Mouse (Mus musculus): ENCODE measurements around the gene Mrpl22. TPM values are rescaled to one million over a fixed set of nuclear protein-coding genes. Genes with fewer than 3 reads are reported as not detected.

Gene Mrpl22
- total RNA-seq, 2 experiments from 2014 or later = 35.7 to 41.5 TPM

DNA sequence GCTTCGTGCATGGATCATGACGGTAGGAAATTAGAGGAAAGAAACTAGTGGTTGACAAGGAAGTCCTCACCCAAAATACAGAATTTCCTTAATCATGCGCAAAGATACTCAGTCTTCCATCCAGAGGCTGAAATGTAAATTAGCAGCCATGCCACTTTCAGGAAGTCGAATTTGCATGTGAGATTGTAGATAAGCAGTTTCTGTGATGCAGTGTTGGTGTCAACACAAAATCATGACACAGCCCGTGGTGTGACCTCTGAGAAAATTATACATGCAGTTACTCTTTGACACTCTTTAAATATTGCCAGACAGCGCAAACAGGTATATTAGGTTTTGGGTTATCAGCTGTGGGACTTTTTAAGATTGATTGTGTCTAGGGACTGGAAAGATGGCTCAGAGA lies 18.2 kb downstream of the Mrpl22 start:
- DNase-seq (ENCODE audit: extremely low spot score in 1 of 2, low spot score in 2 of 2) = no peak
- intact Hi-C loops (cut with DNase I) = no loop called here
- Histone ChIP-seq H3K27ac (no peak overlapping the region), H3K4me3 (no peak overlapping the region)
- no peak for TF ChIP-seq CTCF (IDR thresholded peaks at IDR 0.05)

DNA sequence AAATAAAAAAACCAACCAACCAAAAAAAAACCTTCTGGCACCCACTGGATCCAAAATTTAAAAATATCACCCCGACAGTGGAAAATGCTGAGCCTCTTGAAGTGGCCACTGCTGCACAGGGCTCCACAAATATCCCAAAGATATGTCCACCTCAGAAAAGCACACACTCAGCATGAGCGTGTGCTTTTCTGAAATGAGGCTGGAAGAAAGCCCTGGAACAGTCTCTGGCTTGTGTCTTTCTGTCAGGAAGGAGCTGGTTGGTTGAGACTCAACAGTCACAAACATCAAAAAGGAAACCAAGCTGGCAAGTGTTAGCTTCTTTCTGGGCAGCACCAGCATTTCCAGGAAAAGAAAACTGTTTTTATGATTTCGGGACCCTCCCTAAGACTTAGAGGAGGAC lies 21.9 kb downstream of the Mrpl22 start:
- H3K4me3 ChIP-seq = no peak overlapping the region
- no peak overlapping the region; the same call in 1 of the 2 replicates for H3K27ac ChIP-seq
- DNase-seq (ENCODE audit: extremely low spot score in 1 of 2, low spot score in 2 of 2) = no peak
- TF ChIP-seq CTCF (IDR thresholded peaks at IDR 0.05) = no peak
- intact Hi-C loops (cut with DNase I) = no loop called here

DNA sequence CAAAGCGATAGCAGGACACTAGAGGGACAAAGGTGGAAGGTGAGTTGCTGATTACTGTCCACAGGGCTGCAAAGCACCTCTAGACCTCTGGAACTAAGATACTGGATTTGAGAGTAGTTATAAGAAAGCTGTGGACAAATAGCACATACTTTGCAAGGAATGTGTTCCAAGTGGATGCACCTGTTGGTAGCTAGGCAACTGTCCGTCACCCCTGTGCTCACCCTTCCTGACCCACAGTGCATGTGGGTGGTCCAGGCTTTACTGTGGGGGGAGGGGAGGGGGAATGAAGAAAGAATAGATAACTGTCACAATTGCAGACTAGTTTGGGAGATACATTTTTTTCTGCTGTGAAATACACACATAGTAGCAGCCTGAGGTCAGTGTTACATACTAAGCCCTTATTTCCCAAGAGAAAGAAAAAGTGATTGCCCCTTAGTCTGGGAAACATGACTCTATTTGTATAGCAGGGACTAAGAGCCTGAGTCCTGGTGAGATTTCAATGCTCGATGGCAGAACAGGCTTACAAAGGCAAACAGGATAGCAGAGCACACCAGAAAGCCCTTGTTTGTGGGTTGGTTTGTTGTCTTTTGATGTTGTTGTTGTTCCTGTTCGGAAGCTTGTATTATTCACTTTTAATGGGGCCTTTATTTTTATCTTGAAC lies 22.5 kb downstream of the Mrpl22 start:
- no peak for TF ChIP-seq CTCF (IDR thresholded peaks at IDR 0.05)
- DNase-seq (ENCODE audit: extremely low spot score in 1 of 2, low spot score in 2 of 2) = no peak
- intact Hi-C loops (cut with DNase I) = no loop called here
- Histone ChIP-seq H3K4me3 (no peak overlapping the region), H3K27ac (no peak overlapping the region; the same call in 1 of the 2 replicates)

DNA sequence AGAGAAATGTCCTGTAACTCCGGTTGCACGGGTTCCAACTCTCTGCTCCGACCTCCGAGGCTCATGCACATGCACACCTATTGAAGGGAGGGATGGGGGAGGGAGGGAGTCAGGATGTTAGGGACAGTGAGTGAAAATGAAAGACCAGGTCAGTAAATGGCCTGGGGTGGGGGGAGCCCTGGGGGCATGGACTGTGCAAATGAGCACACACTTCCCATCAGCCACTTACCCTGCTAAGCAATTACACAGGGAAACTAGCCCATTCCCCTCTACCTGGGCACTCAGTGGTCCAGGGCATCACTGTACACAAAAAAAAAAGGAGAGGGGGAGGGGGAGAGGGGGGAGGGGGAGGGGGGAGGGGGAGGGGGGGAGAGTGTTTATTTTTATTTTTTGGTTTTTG lies 27.2 kb downstream of the Mrpl22 start:
- Histone ChIP-seq H3K4me3 (peak overlapping the region; percentile 82), H3K27ac (no peak overlapping the region)
- intact Hi-C loops (cut with DNase I) = loop anchor here (5.0 kb wide), 1 partner anchor 104 kb away; no protein-coding TSS in a partner anchor
- no peak for DNase-seq (ENCODE audit: extremely low spot score in 1 of 2, low spot score in 2 of 2)
- no peak for TF ChIP-seq CTCF (IDR thresholded peaks at IDR 0.05)

DNA sequence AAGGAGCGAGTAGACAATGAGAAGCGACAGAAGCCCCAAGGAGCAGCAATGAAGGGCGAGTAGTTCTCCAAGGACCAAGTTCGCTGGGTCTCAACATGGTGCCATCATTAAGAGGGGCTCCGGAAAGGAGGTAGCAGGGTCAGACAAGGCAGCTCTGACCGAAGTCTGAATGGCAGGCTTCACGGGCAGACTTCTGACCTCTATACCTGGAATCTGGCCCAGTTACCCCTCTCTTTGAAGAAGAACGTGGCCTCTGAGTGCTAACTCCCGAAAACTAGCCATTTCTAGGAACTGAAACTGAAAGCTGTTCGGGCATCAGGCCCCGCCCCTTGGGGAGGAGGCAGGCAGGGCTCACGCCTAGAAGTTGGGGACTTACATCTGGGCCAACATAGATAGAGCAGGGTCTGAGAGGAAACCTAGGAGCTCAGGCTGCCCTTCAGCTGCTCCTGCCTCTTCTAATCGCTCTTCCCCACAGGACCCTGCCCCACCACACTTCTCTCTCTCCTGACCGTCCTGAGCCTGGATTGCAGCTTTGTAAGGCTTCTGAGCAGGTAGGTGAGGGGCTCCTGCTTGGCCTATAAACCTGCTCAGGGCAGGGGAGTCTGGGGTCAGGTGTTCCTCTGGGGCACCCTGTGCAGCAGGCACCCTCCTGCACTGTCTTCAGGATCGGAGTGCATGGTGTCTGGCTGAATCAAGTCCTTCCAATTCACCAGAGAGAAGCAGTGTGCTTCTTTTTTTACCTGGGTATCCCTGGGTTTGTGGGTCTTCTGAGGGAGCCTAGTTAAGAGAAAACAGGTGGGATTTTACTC lies 28.0 kb downstream of the Mrpl22 start, which contains the start of the genes Igtp and Irgm2:
Igtp (plus strand) TSS at position 328 of the 809 bp plus-strand sequence.
Irgm2 (plus strand) TSS at position 390 of the 809 bp plus-strand sequence.
- intact Hi-C loops (cut with DNase I) = loop anchor here (5.0 kb wide), 1 partner anchor 103 kb away; no protein-coding TSS in a partner anchor
- H3K4me3 ChIP-seq = peak within 1 kb of the TSS; percentile 82
- peak within 1 kb of the TSS; percentile 87 for H3K27ac ChIP-seq
- DNase-seq (ENCODE audit: extremely low spot score in 1 of 2, low spot score in 2 of 2) = peak; percentile 30 to 46

DNA sequence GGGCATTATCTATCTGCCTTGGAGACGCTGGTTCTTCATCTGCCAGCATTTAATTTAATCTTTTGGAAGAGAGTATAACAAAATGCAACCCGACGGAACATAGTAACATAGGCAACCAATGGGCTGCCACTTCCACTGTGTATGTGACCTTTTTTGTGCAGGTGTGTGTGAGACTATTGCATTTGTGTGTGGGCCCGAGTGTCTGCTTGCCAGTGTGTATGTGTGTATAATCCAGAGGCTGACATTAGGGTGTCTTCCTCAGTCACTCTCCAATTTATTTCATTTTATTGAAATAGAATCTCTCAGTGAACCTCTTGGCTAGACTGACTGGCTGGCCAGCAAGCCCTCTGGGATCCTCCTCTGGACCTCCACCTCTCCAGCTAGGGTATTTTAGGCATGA lies 28.8 kb downstream of the Mrpl22 start:
- TF ChIP-seq CTCF (IDR thresholded peaks at IDR 0.05) = no peak
- intact Hi-C loops (cut with DNase I) = no loop called here
- peak overlapping the region; percentile 82; the same call in 1 of the 2 replicates for H3K4me3 ChIP-seq

DNA sequence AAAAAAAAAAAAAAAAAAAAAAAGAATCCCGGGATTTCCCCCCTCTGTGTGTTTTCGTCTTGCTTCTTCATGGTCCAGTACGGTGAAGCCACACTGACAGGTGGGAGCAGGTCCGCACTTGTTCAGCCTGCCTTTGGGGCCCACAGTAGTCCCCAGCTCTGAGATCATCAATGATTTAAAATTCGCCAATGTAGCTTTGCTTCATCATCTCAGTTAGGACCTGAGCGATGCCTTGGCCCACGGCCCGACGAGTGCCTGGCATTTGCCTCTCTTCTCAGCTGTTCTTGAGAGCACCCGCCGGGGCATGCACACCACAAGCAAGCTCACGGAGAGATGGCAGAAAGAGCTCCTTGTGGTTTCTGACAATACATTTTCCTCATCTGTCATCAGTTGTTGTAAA lies 29.6 kb downstream of the Mrpl22 start:
- intact Hi-C loops (cut with DNase I) = no loop called here
- no peak overlapping the region for H3K27ac ChIP-seq
- DNase-seq (ENCODE audit: extremely low spot score in 1 of 2, low spot score in 2 of 2) = no peak
- TF ChIP-seq CTCF (IDR thresholded peaks at IDR 0.05) = no peak
- no peak overlapping the region for H3K4me3 ChIP-seq

More for the DNA sequence above, 28.8 kb downstream of the Mrpl22 start:
- no peak for DNase-seq (ENCODE audit: extremely low spot score in 1 of 2, low spot score in 2 of 2)
- no peak overlapping the region for H3K27ac ChIP-seq

DNA sequence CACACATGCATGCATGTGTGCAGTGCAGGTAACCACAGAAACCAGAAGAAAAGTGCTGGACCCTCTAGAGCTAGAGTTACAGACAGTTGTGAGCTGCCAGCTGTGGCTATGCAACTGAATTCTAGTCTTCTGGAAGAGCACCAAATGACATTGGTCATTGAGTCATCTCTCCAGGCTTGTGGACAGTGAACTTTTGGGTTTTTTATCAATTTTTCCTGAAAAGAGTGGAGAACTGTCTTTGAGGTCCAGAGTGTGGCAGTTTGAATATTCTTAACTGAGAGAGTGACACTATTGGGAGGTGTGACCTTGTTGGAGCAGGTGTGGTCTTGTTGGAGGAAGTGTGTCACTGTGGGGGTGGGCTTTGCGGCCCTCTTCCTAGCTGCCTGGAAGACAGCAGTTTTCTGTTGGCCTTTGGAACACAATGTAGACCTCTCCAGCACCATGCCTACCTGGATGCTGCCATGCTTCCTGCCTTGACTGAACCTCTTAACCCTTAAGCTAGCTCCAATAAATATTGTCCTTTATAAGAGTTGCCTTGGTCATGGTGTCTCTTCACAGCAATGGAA lies 38.9 kb downstream of the Mrpl22 start:
- intact Hi-C loops (cut with DNase I) = no loop called here
- DNase-seq (ENCODE audit: extremely low spot score in 1 of 2, low spot score in 2 of 2) = no peak
- Histone ChIP-seq H3K4me3 (no peak overlapping the region), H3K27ac (no peak overlapping the region)
- no peak for TF ChIP-seq CTCF (IDR thresholded peaks at IDR 0.05)

DNA sequence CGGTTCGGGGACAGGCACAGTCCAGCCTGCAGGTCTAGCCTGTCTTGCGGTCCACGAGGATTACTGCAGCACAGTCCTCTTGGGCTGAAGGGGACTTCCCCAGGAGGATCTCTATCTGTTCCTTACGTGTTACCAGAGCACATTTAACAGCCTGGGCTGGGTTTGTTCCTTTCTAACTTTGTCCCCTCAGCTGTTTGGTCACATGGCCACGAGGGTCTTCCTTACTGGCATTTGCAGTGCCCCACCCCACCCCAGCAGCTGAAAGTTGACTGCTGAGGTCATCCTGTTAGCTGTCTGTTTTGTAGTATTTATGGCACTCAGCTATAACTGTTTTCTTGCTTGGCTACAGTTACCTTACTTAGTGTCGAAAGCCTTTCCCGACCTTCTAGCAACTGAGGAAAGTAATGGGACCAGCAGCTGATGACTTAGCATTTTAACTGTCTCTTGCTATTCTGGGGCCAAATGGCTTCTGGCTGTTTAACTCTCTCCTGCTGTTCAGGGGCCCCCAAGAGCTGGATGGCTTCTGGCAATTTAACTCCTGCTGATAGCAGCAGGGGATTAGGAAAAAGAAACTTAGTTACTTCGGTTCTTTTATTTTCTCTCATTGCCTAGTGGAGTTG lies 39.7 kb downstream of the Mrpl22 start:
- no peak overlapping the region for H3K4me3 ChIP-seq
- no peak for DNase-seq (ENCODE audit: extremely low spot score in 1 of 2, low spot score in 2 of 2)
- no peak for TF ChIP-seq CTCF (IDR thresholded peaks at IDR 0.05)
- intact Hi-C loops (cut with DNase I) = no loop called here
- H3K27ac ChIP-seq = no peak overlapping the region

DNA sequence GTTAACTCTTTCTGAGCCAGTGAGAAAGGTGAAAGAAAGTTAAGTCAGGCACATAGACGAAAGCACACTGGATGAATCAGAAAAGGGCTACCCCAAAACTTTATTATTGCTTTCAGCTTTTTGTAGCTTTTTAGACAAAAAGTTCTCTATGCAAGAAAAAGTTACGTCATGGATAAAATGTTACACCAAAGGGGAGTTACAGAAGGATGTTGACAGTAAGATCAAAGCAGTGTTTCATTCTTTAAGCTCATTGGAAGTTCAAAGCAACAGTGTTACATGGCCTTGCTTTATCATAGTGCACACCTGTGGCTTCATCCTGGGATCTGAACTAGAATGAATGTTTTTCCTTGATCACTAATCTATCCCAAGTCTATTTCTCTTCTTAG lies 40.2 kb downstream of the Mrpl22 start:
- intact Hi-C loops (cut with DNase I) = no loop called here
- no peak for TF ChIP-seq CTCF (IDR thresholded peaks at IDR 0.05)
- no peak for DNase-seq (ENCODE audit: extremely low spot score in 1 of 2, low spot score in 2 of 2)
- H3K4me3 ChIP-seq = no peak overlapping the region
- H3K27ac ChIP-seq = no peak overlapping the region

DNA sequence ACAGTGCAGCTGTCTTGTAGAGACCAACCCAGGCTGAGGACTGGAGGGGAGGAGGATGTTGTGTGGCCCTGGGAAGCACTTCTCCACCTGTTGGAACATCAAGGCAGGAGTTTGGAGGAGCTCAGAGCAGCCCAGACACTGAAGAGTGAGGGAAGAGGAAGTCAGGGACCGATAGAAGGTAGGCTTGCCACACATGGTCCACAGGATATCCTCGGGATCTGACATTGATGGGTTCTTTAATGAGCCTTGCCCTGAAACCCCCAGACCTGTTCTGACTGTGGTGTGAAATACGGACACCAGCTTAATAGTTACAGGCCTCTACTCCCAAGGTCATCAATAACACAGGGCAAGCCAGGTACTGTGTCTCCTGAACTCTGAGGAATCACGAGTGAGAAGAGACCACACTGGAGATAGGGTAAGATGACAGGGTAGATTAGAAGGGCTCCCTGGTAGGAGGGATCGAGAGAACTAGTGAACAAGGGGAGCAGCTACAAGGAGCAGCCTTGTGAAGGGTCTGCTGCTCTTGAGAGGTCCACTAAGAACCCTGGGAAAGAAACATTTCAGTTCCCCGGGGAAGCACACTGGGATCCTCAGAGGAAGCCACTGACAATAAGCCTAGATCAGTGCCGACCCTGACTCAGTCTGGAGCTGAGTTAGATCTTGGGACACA lies 42.3 kb downstream of the Mrpl22 start:
- TF ChIP-seq CTCF (IDR thresholded peaks at IDR 0.05) = no peak
- intact Hi-C loops (cut with DNase I) = no loop called here
- H3K27ac ChIP-seq = no peak overlapping the region
- no peak for DNase-seq (ENCODE audit: extremely low spot score in 1 of 2, low spot score in 2 of 2)
- no peak overlapping the region for H3K4me3 ChIP-seq

Data from left cerebral cortex, adult 2 months (tissue).